Mouse (Mus musculus) intestine, embryonic 16.5 days (tissue): ENCODE measurements around the gene 1700018F24Rik. TPM values are rescaled to one million over a fixed set of nuclear protein-coding genes. Genes with fewer than 3 reads are reported as not detected.
"Not testable (repeated sequence)": the region's sequence is repeated elsewhere in the genome, so short reads cannot be mapped to it uniquely, and the experiment has no call there.

Experiments used
- ATAC-seq: fragments of 200-750 bp; cut with Nextera tagmentation; 2 replicates; pipeline ENCODE4 v1.8.0; 2017; ENCODE audit warnings: moderate TSS enrichment, moderate library complexity
- H3K27ac ChIP-seq: fragments of 300-500 bp; sonication (generic); 2 replicates; pipeline ENCODE4 v1.5.1; 2014; ENCODE audit warnings: mild to moderate bottlenecking, low read length
- H3K27me3 ChIP-seq: fragments of 300-500 bp; sonication (generic); replicated peaks from 2 replicates; pipeline ENCODE4 v1.6.1; 2014; ENCODE audit warnings: low read length, control low read depth, mixed read lengths; ENCODE audit not compliant: control insufficient read depth, insufficient read depth
- H3K36me3 ChIP-seq: fragments of 300-500 bp; sonication (generic); 2 replicates; pipeline ENCODE4 v1.6.1; 2014; ENCODE audit warnings: low read length, control low read depth; ENCODE audit not compliant: control insufficient read depth, insufficient read depth
- H3K4me1 ChIP-seq: fragments of 300-500 bp; sonication (generic); 2 replicates; pipeline ENCODE4 v1.6.1; 2014; ENCODE audit warnings: low read length, control low read depth, mixed read lengths; ENCODE audit not compliant: control insufficient read depth, insufficient read depth
- H3K4me2 ChIP-seq: fragments of 300-500 bp; sonication (generic); 2 replicates; pipeline ENCODE4 v1.6.1; 2014; ENCODE audit warnings: low read depth, low read length, control low read depth
- H3K4me3 ChIP-seq: fragments of 300-500 bp; sonication (generic); 2 replicates; pipeline ENCODE4 v1.5.1; 2014; ENCODE audit warnings: mild to moderate bottlenecking, low read length
- H3K9ac ChIP-seq: fragments of 300-500 bp; sonication (generic); 2 replicates; pipeline ENCODE4 v1.6.1; 2014; ENCODE audit warnings: low read depth, low read length
- H3K9me3 ChIP-seq: fragments of 300-500 bp; sonication (generic); 2 replicates; pipeline ENCODE4 v1.6.1; 2016; ENCODE audit warnings: low read length, control low read depth; ENCODE audit not compliant: control insufficient read depth
- WGBS: fragments of 180-500 bp; shearing (Covaris S2); extraction: QIAGEN DNeasy Blood & Tissue Kit; methylation state at CpG from one replicate; pipeline ENCODE4 v1.1.7; 2014; 5-methylcytosine and 5-hydroxymethylcytosine counted together
- polyA plus RNA-seq: library from polyadenylated mRNA; unstranded; fragments of >200 nt; fragmentation: Nextera tagmentation; extraction: Ambion mirVana; gene quantifications from 2 replicates; pipeline ENCODE4 v1.2.1, GENCODE M21; 2015

The 1700018F24Rik gene
- polyA plus RNA-seq, result not detected in 2 replicates

DNA sequence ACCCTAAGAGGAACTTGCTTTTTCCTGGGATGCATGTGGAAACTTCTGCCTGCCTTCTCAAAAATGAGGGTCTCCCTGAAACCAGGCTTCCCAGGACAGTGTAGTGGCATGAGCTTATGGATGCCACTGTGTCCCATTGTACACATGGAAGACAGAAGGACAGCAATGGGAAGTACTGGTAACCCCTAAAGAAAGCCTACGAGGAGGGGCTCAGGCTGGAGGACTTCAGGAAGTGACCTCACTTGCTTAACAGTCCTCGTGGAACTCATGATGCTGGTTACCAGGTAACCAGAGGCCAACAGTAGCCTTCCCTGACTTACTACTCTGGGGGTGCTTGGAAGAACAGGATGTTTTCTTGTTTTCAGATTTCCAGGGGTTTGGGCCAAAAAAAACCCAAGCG, at the start of gene 1700018F24Rik:
1700018F24Rik (plus strand) TSS at position 301 of the 400 bp plus-strand sequence.
- not testable (repeated sequence) for H3K4me3 ChIP-seq, H3K36me3 ChIP-seq, H3K27ac ChIP-seq, H3K9me3 ChIP-seq, H3K9ac ChIP-seq, H3K4me1 ChIP-seq, ATAC-seq, H3K27me3 ChIP-seq, H3K4me2 ChIP-seq
- 57% methylated on average over 3 of the region's 3 CpGs for WGBS

DNA sequence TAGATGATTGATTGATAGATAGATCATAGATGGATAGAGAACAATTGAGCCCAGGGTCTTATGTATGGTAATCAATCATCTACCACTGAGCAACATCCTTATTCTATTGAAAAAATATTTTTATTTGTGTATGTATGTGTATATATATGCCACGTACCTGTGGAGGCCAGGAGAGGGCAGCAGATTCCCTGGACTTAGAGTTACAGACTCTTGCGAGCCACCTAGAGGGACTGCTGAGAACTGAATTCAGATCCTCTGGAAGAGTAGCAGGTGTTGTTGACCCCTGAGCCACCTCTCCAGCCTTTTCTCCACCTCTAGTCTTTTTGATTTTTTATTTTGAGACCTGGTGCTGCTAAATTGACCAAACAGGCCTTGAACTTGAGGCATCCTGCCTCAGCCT, 44.3 kb upstream of the 1700018F24Rik start:
- Histone ChIP-seq H3K27me3 (no peaks in the 10 kb centered on the region), H3K4me3 (no peak overlapping the region), H3K9ac (no peak overlapping the region), H3K4me1 (no peaks in the 10 kb centered on the region), H3K27ac (no peak overlapping the region), H3K9me3 (no peaks in the 10 kb centered on the region), H3K4me2 (no peak overlapping the region), H3K36me3 (no peaks in the 10 kb centered on the region)
- no peak for ATAC-seq
- WGBS, result 30% methylated on average over 2 of the region's 2 CpGs

DNA sequence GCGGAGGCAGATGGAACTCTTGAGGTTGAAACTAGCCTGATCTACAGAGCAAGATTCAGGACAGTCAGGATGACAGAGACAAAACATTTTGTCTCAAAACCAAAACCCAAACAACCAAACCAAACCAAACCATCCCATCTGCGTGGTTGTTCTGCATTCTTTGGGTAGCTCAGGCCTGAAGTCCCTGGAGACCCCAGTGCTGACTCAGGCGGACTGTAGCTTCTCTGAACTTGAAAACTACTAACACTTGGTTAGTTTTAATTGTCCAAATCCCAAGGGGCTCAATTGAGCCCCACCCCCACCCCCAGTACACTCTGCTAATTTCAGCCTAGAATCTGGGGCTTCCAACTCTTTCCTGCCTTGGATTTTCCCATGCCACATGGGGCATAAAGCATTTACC, 39.4 kb upstream of the 1700018F24Rik start:
- no peak overlapping the region for H3K4me2 ChIP-seq
- 81% methylated on average over 3 of the region's 3 CpGs for WGBS
- H3K36me3 ChIP-seq, result no peaks in the 10 kb centered on the region
- no peak overlapping the region for H3K27ac ChIP-seq
- no peak overlapping the region for H3K4me3 ChIP-seq
- no peaks in the 10 kb centered on the region for H3K27me3 ChIP-seq
- no peak for ATAC-seq
- H3K9me3 ChIP-seq, result no peaks in the 10 kb centered on the region
- peaks cover 6% of the 10 kb centered on the region; the same call in 1 of the 2 replicates for H3K4me1 ChIP-seq
- H3K9ac ChIP-seq, result no peak overlapping the region

DNA sequence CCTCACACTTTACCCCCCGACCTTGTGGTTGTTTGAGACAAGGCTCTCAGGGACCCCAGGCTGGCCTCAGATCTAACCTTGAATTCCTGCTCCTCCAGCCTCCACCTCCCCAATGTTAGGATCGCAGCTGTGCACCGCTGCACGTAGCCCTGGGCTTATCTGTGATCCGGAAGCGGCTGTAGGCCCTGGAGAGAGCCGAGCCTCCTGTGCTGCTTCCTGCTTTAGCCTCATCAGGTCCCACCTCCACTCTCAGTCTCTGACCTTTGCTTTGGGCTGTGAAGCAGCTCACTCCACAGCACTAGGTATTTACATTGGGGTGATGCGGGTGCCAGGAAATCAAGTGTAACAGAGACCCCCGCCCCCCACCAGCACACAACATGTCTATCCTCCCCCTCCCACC, 38.3 kb upstream of the 1700018F24Rik start:
- Histone ChIP-seq H3K36me3 (no peaks in the 10 kb centered on the region), H3K9me3 (no peaks in the 10 kb centered on the region), H3K27me3 (no peaks in the 10 kb centered on the region), H3K4me3 (no peak overlapping the region), H3K4me1 (peaks cover 6% of the 10 kb centered on the region; the same call in 1 of the 2 replicates), H3K27ac (no peak overlapping the region), H3K4me2 (no peak overlapping the region), H3K9ac (no peak overlapping the region)
- WGBS, result 68% methylated on average over 9 of the region's 9 CpGs
- peak; percentile 90 for ATAC-seq

DNA sequence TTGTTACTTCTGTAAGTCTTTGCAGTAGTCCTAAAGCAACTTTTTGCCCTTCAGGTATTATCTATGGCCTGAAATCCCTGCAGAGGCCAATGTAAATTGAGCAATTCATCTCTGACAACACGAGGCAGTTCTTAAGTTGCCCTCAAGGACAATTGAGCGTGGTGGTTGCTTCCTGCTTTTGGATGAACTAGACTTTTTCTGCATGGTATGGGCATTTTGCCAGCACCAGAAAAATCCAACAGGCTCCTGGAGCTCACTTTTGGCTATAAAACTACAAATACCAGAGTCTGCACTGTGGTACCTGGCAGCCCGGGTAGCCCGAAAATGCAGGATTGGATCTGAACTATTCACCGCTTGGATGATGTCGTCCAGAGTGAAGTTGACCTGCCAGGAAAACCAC, 37.2 kb upstream of the 1700018F24Rik start:
- Histone ChIP-seq H3K27ac (no peak overlapping the region), H3K4me1 (peaks cover 6% of the 10 kb centered on the region; the same call in 1 of the 2 replicates), H3K36me3 (no peaks in the 10 kb centered on the region), H3K27me3 (no peaks in the 10 kb centered on the region), H3K4me2 (no peak overlapping the region), H3K4me3 (no peak overlapping the region), H3K9me3 (no peaks in the 10 kb centered on the region), H3K9ac (no peak overlapping the region)
- WGBS, result 70% methylated on average over 6 of the region's 6 CpGs
- ATAC-seq, result no peak

DNA sequence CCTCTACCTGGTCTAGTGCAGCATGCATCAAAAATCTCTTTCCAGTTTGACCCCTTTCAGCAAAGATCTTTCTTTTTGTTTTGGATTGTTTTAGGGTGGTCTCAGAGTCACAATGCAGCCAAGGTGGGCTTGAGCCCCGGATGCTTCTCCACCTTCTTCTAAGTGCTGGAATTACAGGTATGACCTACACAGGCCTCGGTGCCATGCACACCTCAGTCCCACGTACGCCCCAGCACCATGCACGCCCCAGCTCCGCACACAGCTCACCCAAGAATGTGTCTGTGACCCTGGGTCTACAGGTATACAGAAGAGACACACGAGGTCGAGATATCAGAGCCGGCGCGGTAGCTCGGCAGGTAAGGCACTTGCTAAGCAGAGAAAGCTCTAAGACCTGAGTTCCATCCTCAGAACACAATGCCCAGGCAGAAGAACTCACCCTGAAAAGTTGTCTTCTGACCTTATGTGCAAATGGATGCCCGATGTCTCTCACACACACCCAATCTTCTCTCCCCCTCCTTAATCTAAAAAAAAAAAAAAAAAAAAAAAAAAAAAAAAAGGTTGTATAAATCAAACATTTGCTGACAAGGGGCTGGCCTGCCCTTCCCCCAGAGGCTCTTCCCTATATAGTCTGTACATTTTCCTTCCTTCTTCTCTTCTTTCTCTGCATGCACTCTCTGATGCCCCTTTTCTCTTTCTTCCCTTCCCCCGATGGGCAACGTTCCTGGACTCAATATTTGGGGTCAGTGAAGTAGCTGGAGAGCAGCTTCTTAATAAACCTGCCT, 33.7 kb upstream of the 1700018F24Rik start:
- WGBS, result 86% methylated on average over 15 of the region's 15 CpGs
- Histone ChIP-seq H3K4me1 (peaks cover 6% of the 10 kb centered on the region; the same call in 1 of the 2 replicates), H3K9me3 (no peaks in the 10 kb centered on the region), H3K4me3 (no peak overlapping the region), H3K4me2 (no peak overlapping the region), H3K36me3 (no peaks in the 10 kb centered on the region), H3K9ac (no peak overlapping the region), H3K27me3 (no peaks in the 10 kb centered on the region), H3K27ac (no peak overlapping the region)
- no peak for ATAC-seq

DNA sequence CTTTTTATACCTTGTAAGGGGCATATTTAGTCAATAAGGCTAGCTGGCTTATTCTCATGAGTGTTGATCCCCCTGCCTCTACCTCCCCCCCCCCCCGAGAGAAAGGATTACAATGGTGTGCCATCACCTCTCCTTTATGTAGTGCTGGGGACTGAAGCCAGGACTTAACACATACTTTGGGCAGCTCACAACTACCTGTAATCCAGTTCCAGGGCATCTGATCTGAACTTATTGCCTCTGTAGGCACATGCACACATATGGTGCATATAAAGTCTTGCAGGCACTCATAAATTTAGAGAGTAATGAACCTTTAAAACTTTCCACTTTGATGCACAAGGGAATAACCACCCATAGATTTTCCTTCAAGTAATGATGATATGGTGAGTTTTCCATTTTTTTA, 28.5 kb upstream of the 1700018F24Rik start:
- Histone ChIP-seq H3K27ac (no peak overlapping the region), H3K4me2 (no peak overlapping the region), H3K36me3 (no peaks in the 10 kb centered on the region), H3K27me3 (no peaks in the 10 kb centered on the region), H3K4me1 (no peaks in the 10 kb centered on the region), H3K4me3 (no peak overlapping the region), H3K9ac (no peak overlapping the region), H3K9me3 (no peaks in the 10 kb centered on the region)
- no peak for ATAC-seq
- WGBS, result 92% methylated on average over 1 of the region's 1 CpGs

DNA sequence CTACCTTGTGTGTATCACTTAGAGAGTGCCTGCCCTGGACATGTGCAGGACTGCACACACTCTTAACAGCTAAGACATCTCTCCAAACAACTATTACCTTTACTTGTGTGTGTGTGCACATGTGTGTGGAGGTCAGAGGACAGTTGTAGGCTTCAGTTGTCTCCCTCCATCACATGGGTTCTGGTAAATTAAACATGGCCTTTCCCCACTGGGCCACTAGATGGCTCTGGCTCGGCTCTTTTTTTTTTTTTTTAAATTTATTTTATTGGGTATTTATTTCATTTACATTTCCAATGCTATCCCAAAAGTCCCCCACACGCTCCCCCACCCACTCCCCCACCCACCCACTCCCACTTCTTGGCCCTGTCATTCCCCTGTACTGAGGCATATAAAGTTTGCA, 26.0 kb upstream of the 1700018F24Rik start:
- H3K4me2 ChIP-seq, H3K4me3 ChIP-seq, H3K27ac ChIP-seq, ATAC-seq, H3K9me3 ChIP-seq, H3K36me3 ChIP-seq, H3K9ac ChIP-seq, H3K27me3 ChIP-seq, H3K4me1 ChIP-seq: not testable (repeated sequence)
- WGBS, result 20% methylated on average over 2 of the region's 2 CpGs

DNA sequence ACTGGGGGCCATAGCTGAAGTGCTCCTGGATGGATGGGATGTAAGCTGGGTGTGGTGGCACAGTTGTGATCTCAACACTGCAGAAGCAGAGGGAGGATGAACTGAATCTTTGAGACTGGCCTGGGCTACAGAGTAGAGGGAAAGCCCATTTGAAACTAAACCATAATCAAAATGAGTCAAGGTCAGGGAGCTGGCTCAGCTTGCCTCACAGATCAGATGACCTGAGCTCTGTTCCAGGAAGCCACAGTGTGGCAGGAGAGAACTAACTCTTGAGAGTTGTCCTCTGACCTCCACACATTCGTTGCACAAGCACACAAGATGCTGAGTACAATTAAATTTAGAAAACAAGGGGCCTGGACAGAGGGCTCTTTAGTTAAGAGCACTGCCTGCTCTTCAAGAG, 22.5 kb upstream of the 1700018F24Rik start:
- H3K4me3 ChIP-seq, H3K9me3 ChIP-seq, ATAC-seq, H3K27ac ChIP-seq, H3K9ac ChIP-seq, H3K4me1 ChIP-seq, H3K27me3 ChIP-seq, H3K4me2 ChIP-seq, H3K36me3 ChIP-seq: not testable (repeated sequence)
- 41% methylated on average over 1 of the region's 1 CpGs for WGBS

DNA sequence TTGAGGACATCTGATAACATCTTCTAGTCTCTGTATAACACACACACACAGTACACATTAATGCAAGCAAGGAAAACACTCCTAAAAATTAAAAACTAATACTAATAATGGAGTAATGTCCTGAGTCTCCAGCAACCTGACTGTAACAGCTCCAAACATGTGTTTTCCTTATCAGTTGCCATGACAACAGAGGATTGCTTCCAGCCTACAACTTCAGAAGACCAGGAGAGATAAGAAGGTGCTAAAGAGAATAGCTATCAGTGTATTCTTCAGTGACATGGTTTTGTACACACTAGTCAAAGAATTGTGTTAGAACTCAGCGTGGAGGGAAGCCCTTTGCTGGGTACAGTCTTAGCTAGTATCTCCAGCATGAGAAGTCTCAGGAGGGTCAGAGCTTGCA, 22.1 kb upstream of the 1700018F24Rik start:
- not testable (repeated sequence) for H3K27ac ChIP-seq, H3K4me1 ChIP-seq, H3K9me3 ChIP-seq, H3K36me3 ChIP-seq, H3K9ac ChIP-seq, H3K27me3 ChIP-seq, H3K4me3 ChIP-seq, H3K4me2 ChIP-seq, ATAC-seq
- WGBS, result 39% methylated on average over 1 of the region's 1 CpGs
